Mouse (Mus musculus) left cerebral cortex, adult 9 months (tissue): ENCODE results near the gene Hist1h2ad.

Experiments
- DNase-seq, 2 experiments: peaks; one replicate each; pipeline ENCODE4 v3.0.0; 2022; ENCODE audit warnings: low spot score in 2 of 2

Hist1h2ad gene

DNA sequence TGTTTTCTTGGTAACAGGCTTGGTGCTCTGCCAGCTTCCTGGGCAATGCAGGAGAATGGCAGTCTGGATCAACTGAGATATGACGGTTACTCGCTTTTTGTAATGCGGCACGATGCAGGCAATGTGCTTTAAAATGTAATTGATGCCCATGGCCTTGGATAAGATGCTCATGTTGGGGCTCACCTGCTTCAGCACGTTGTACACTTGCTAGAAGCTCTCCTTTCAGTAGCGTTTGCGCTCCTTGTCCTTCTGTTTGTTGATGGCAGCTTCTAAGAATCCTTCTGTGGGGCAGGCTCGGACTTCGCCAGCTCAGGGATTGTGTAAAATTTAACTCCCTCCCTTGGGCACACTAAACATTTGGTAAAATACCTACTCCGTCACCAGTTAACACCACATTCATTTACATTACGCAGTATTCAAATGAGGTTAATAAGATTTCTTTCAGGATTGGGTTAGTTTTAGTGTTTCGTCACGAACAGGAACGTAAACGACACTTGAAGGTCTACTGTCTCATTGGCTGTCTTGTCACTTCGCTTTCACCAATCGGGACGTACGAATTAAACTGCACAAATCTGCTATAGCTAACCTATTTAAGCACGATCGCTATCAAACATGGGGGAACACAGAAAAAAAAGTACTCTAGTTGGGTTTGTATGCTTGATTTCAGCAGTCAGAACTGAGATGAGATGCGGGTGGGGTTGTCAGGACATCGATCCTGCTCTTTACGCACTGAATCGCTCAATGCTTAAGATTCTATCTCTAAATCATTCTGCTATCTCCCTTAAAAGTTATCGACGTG is 46.8 kb downstream of the Hist1h2ad start, which contains the start of gene Hist1h2be:
Gene Hist1h2be (minus strand): TSS at position 392 of the 799 bp plus-strand sequence.
- peak; percentile 79 to 83 for DNase-seq

DNA sequence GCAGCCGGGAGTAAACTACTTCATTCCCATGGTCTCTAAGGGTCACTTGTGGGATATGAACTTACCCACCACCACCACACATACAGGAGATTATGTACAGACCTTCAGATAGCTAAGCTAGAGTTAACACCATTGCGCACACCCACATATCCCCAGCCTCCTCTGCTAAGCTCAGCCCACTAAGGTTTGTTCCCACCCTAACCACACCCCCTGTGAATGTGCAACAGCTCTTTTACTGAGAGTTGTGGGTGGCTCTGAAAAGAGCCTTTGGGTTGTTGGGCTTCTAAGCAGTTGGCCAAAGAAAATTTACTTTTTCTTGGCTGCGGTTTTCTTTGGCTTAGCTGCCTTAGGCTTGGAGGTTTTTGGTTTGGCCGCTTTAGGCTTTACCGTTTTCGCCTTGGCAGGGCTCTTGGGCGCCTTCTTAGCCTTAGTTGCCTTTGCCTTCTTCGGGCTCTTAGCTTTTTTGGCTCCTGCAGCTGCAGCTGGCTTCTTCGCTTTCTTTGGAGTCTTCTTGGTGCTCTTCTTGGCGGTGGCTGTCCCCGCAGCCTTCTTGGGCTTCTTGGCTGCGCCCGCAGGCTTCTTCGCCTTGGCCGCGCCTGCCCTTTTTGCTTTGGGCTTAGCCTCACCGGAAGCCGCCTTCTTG is 47.5 kb downstream of the Hist1h2ad start:
- peak; percentile 61 to 70 for DNase-seq

DNA sequence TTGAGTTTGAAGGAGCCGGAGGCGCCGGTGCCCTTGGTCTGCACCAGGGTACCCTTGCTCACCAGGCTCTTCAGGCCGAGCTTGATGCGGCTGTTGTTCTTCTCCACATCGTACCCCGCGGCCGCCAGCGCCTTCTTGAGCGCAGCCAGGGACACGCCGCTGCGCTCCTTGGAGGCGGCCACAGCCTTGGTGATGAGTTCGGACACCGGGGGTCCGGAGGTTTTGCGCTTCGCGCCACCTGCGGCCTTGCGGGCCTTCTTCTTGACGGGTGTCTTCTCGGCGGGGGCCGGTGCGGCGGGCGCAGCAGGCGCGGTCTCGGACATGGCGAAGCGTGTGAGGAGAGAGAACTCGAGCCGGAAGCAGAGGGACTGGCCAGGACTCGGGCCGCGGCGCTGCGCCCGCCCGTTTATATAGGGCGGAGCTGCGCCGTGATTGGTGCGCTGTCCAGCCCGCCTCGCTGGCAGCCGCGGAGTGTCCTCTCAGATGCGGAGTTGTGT is 48.0 kb downstream of the Hist1h2ad start, which contains the start of gene Hist1h1e:
Gene Hist1h1e (minus strand): TSS at position 384 of the 497 bp plus-strand sequence.
- peak; percentile 50 to 87 for DNase-seq

DNA sequence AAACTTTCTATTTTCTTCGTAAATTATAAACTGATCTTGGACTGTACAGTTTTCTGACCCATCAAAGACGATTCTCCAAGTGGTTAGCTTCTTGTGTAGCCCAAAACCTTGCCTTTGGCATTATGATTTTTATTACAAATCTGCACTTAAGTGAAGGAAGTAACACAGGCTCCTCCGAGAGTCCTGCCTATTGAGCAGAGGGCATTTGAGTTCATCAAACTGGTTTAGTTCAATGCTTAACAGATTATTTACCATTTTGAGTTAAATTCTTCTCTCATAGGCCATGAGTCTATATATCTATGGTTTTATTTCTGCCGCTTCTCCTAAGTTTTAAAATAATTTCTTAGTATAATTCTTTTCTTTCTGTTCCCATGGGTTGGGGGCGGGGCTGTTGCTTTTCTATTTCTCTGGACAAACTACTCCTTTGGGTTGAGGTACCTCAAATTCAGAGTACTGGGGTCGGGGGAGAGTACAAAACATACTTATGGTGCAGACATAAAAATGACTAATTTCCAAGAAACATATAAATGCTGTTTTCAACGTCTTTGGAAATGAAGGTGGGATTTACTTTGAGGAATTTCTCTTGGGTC is 48.8 kb downstream of the Hist1h2ad start:
- DNase-seq: no peak
